8 mouse cellular contexts compared by ENCODE assay signal in the genomic region with DNA sequence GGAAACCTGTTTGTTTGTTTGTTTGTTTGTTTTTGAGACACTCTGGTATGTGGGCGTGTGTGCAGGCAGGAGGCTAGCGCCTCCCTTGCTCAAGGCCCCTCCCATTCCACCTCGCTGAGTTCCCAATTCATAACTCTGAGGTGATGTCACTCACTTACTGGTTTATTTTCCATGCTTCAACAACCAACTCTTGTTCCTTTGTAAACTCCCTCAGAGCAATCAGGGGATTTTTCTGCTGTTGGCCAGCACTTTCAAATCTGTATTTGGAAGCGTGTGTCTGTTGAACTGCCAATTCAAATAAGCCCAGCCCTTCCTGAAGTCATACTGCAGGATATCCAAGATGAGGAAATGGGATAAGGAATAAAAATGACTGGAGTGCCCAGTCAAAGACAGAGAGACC. TPM values are rescaled to one million over a fixed set of nuclear protein-coding genes. Genes with fewer than 3 reads are reported as not detected.
DNase-seq lines count a peak whose midpoint lies in the region; ATAC-seq and TF ChIP-seq lines count a peak whose summit lies in the region.

No protein-coding gene starts in this region.

- no peaks in the 10 kb centered on the region for H3K27me3 ChIP-seq in forebrain, postnatal 0 days (ENCODE audit: insufficient read depth, low read length)
- peaks cover 3% of the 10 kb centered on the region; the same call in 1 of the 2 replicates for H3K27me3 ChIP-seq in limb, embryonic 15.5 days
- no peaks in the 10 kb centered on the region for H3K27me3 ChIP-seq in neural tube, embryonic 13.5 days

- H3K9ac ChIP-seq in forebrain, postnatal 0 days: no peak overlapping the region
- H3K9ac ChIP-seq in limb, embryonic 15.5 days: no peak overlapping the region
- H3K9ac ChIP-seq in neural tube, embryonic 13.5 days: 0 out of 2 replicates have a peak overlapping the region, but pooled peaks have one; percentile 49

- no peak for ATAC-seq in forebrain, postnatal 0 days
- no peak for ATAC-seq in limb, embryonic 15.5 days (ENCODE audit: insufficient number of reproducible peaks, low FRiP score, low TSS enrichment, low read depth)
- no peak for ATAC-seq in neural tube, embryonic 13.5 days (ENCODE audit: low read depth)

- no peak for TF ChIP-seq CTCF in forebrain, postnatal 0 days (IDR thresholded peaks at IDR 0.05; ENCODE audit: low read depth)

- no peaks in the 10 kb centered on the region for H3K4me1 ChIP-seq in forebrain, postnatal 0 days (ENCODE audit: insufficient read depth)
- peaks cover 17% of the 10 kb centered on the region for H3K4me1 ChIP-seq in limb, embryonic 15.5 days
- H3K4me1 ChIP-seq in neural tube, embryonic 13.5 days (replicated peaks): peaks cover 18% of the 10 kb centered on the region

- no peak overlapping the region for H3K4me3 ChIP-seq in forebrain, postnatal 0 days (ENCODE audit: low read depth, low read length)
- peak overlapping the region; percentile 51 for H3K4me3 ChIP-seq in limb, embryonic 15.5 days
- H3K4me3 ChIP-seq in neural tube, embryonic 13.5 days: peak overlapping the region; percentile 46

- peak; percentile 88 for DNase-seq in 3T3-L1 (ENCODE audit: low read depth, low spot score)
- DNase-seq in NIH3T3 (ENCODE audit: low read depth): peak; percentile 80
- no peak for DNase-seq in forebrain, postnatal 0 days
- no peak for DNase-seq in cerebellum, postnatal 10 days
- no peak for DNase-seq in layer of hippocampus, adult 9-11 months
- no peak for DNase-seq in thymus, adult 18-20 months

- H3K4me2 ChIP-seq in forebrain, postnatal 0 days (ENCODE audit: low read depth): peak overlapping the region; percentile 91; the same call in 1 of the 2 replicates
- peak overlapping the region; percentile 78 for H3K4me2 ChIP-seq in limb, embryonic 15.5 days
- H3K4me2 ChIP-seq in neural tube, embryonic 13.5 days: peak overlapping the region; percentile 73

- no peaks in the 10 kb centered on the region for H3K9me3 ChIP-seq in forebrain, postnatal 0 days (ENCODE audit: low read length)
- no peaks in the 10 kb centered on the region for H3K9me3 ChIP-seq in limb, embryonic 15.5 days
- no peaks in the 10 kb centered on the region for H3K9me3 ChIP-seq in neural tube, embryonic 13.5 days

- 3% methylated on average over 4 of the region's 4 CpGs for WGBS in forebrain, postnatal 0 days
- 7% methylated on average over 4 of the region's 4 CpGs for WGBS in limb, embryonic 15.5 days
- WGBS in neural tube, embryonic 13.5 days: 22% methylated on average over 4 of the region's 4 CpGs

- no peaks in the 10 kb centered on the region for H3K36me3 ChIP-seq in forebrain, postnatal 0 days (ENCODE audit: insufficient read depth)
- peaks cover 20% of the 10 kb centered on the region for H3K36me3 ChIP-seq in limb, embryonic 15.5 days
- H3K36me3 ChIP-seq in neural tube, embryonic 13.5 days: no peaks in the 10 kb centered on the region

- no peak overlapping the region for H3K27ac ChIP-seq in forebrain, postnatal 0 days (ENCODE audit: low read depth, low read length)
- H3K27ac ChIP-seq in limb, embryonic 15.5 days: no peak overlapping the region
- H3K27ac ChIP-seq in neural tube, embryonic 13.5 days (replicated peaks): no peak overlapping the region

RNA-seq across cellular contexts. Expression of a gene that starts 0.9 kb away (rescaled TPM):
- 3.1 and 6.8 TPM in 2 replicates for total RNA-seq in forebrain, postnatal 0 days (2014; rRNA removed)
- 1.6 and 2.0 TPM in 2 replicates for polyA plus RNA-seq in forebrain, postnatal 0 days (2015; fragmentation: Nextera tagmentation; extraction: Ambion mirVana)
- 17.6 and 17.8 TPM in 2 replicates for polyA plus RNA-seq in limb, embryonic 15.5 days (2015; fragmentation: Nextera tagmentation; extraction: Ambion mirVana)
- 3.0 and 3.8 TPM in 2 replicates for polyA plus RNA-seq in neural tube, embryonic 13.5 days (2015; fragmentation: Nextera tagmentation; extraction: Ambion mirVana)

RNA-seq across cellular contexts. Expression of a gene that starts 4.6 kb away (rescaled TPM):
- 0.05 and 0.08 TPM in 2 replicates for total RNA-seq in forebrain, postnatal 0 days (2014; rRNA removed)
- not detected in 2 replicates for polyA plus RNA-seq in forebrain, postnatal 0 days (2015; fragmentation: Nextera tagmentation; extraction: Ambion mirVana)
- not detected in 2 replicates for polyA plus RNA-seq in limb, embryonic 15.5 days (2015; fragmentation: Nextera tagmentation; extraction: Ambion mirVana)
- not detected in 2 replicates for polyA plus RNA-seq in neural tube, embryonic 13.5 days (2015; fragmentation: Nextera tagmentation; extraction: Ambion mirVana)

RNA-seq across cellular contexts. Expression of a gene that starts 24.4 kb away (rescaled TPM):
- 78.9 and 81.6 TPM in 2 replicates for total RNA-seq in forebrain, postnatal 0 days (2014; rRNA removed)
- 161 and 170 TPM in 2 replicates for polyA plus RNA-seq in forebrain, postnatal 0 days (2015; fragmentation: Nextera tagmentation; extraction: Ambion mirVana)
- 184 and 193 TPM in 2 replicates for polyA plus RNA-seq in limb, embryonic 15.5 days (2015; fragmentation: Nextera tagmentation; extraction: Ambion mirVana)
- polyA plus RNA-seq in neural tube, embryonic 13.5 days (2015; fragmentation: Nextera tagmentation; extraction: Ambion mirVana): 169 and 175 TPM in 2 replicates

RNA-seq across cellular contexts. Expression of a gene that starts 39.8 kb away (rescaled TPM):
- total RNA-seq in forebrain, postnatal 0 days (2014; rRNA removed): 9.8 and 10.6 TPM in 2 replicates
- polyA plus RNA-seq in forebrain, postnatal 0 days (2015; fragmentation: Nextera tagmentation; extraction: Ambion mirVana): 34.6 and 35.5 TPM in 2 replicates
- polyA plus RNA-seq in limb, embryonic 15.5 days (2015; fragmentation: Nextera tagmentation; extraction: Ambion mirVana): 29.4 and 32.6 TPM in 2 replicates
- 29.5 and 30.3 TPM in 2 replicates for polyA plus RNA-seq in neural tube, embryonic 13.5 days (2015; fragmentation: Nextera tagmentation; extraction: Ambion mirVana)

RNA-seq across cellular contexts. Expression of a gene that starts 55.3 kb away (rescaled TPM):
- total RNA-seq in forebrain, postnatal 0 days (2014; rRNA removed): 0.38 and 0.92 TPM in 2 replicates
- polyA plus RNA-seq in forebrain, postnatal 0 days (2015; fragmentation: Nextera tagmentation; extraction: Ambion mirVana): 0.31 and 0.69 TPM in 2 replicates
- not detected in 2 replicates for polyA plus RNA-seq in limb, embryonic 15.5 days (2015; fragmentation: Nextera tagmentation; extraction: Ambion mirVana)
- 0.36 and 0.40 TPM in 2 replicates for polyA plus RNA-seq in neural tube, embryonic 13.5 days (2015; fragmentation: Nextera tagmentation; extraction: Ambion mirVana)

Comparison
In these comparisons a context has a peak if more than half of its experiments do, and no peak if none do; other contexts are left out.
1. DNase-seq: peak in 3T3-L1 (single experiment) and NIH3T3 (single experiment); none in forebrain, postnatal 0 days (single experiment), cerebellum, postnatal 10 days (0 of 2), layer of hippocampus, adult 9-11 months (single experiment) and thymus, adult 18-20 months (0 of 2).
2. Peak in every context shown above with its lines, with median percentiles within 50 percentile points of each other: H3K4me2 ChIP-seq.